Mouse (Mus musculus) thymus, postnatal 4 days (tissue): ENCODE measurements around the gene Smim6.

Experiments
- DNase-seq: peaks from one replicate; pipeline ENCODE4 v3.0.0; 2021

Gene Smim6

GRCm38 (mm10) chr11:115941980-115942379 is 30.2 kb downstream of the Smim6 start:
- no peak for DNase-seq

- no peak for DNase-seq
These were observed 33.4 kb downstream of the Smim6 start for GRCm38 (mm10) chr11:115945247-115945646.

- DNase-seq, result no peak
These were observed 34.5 kb downstream of the Smim6 start for GRCm38 (mm10) chr11:115946221-115946828.

- no peak for DNase-seq
These were observed 36.5 kb downstream of the Smim6 start for GRCm38 (mm10) chr11:115948316-115948715.

GRCm38 (mm10) chr11:115950719-115951118 is 38.9 kb downstream of the Smim6 start:
- DNase-seq, result no peak

- no peak for DNase-seq
These were observed 42.9 kb downstream of the Smim6 start for GRCm38 (mm10) chr11:115954712-115955111.

GRCm38 (mm10) chr11:115955195-115955858 is 43.5 kb downstream of the Smim6 start:
- no peak for DNase-seq

GRCm38 (mm10) chr11:115956453-115956852 is 44.6 kb downstream of the Smim6 start:
- DNase-seq, result no peak

- DNase-seq, result no peak
These were observed 46.2 kb downstream of the Smim6 start for GRCm38 (mm10) chr11:115957971-115958370.

GRCm38 (mm10) chr11:115959018-115959417 is 47.2 kb downstream of the Smim6 start:
- DNase-seq, result no peak

GRCm38 (mm10) chr11:115962651-115963412 is 51.0 kb downstream of the Smim6 start:
- DNase-seq, result no peak
